Mouse (Mus musculus): ENCODE measurements around the gene Zfp553. TPM values are rescaled to one million over a fixed set of nuclear protein-coding genes. Genes with fewer than 3 reads are reported as not detected.
"Not testable (repeated sequence)": the region's sequence is repeated elsewhere in the genome, so short reads cannot be mapped to it uniquely, and the experiment has no call there.

Gene Zfp553
- polyA plus RNA-seq, 1 experiment from 2014 or later: 52.1 TPM

GRCm38 (mm10) chr7:127244658-127245510 lies 12.0 kb downstream of the Zfp553 start:
- Histone ChIP-seq H3K4me1 (peaks cover 27% of the 10 kb centered on the region), H3K27me3 (no peaks in the 10 kb centered on the region), H3K9ac (peak overlapping the region; percentile 97), H3K36me3 (peaks cover 38% of the 10 kb centered on the region), H3K4me2 (replicated peaks) (peak overlapping the region; percentile 79), H3K9me3 (peaks cover 2% of the 10 kb centered on the region; the same call in 1 of the 2 replicates), H3K27ac (peak overlapping the region; percentile 93), H3K4me3 (peak overlapping the region; percentile 92)
- WGBS: 10% methylated on average over 30 of the region's 33 CpGs
- peak; percentile 78 for ATAC-seq (ENCODE audit: low FRiP score, low read depth)

GRCm38 (mm10) chr7:127250511-127250910 lies 17.6 kb downstream of the Zfp553 start:
- H3K9me3 ChIP-seq; H3K9ac ChIP-seq; H3K27me3 ChIP-seq; H3K4me3 ChIP-seq; H3K4me2 ChIP-seq (replicated peaks); ATAC-seq (ENCODE audit: low FRiP score, low read depth); H3K27ac ChIP-seq: not testable (repeated sequence)
- 92% methylated on average over 8 of the region's 8 CpGs for WGBS
- Histone ChIP-seq H3K36me3 (peaks cover 55% of the 10 kb centered on the region), H3K4me1 (peaks cover 26% of the 10 kb centered on the region)

- no peak overlapping the region for H3K4me3 ChIP-seq
- no peak for ATAC-seq (ENCODE audit: low FRiP score, low read depth)
- no peak overlapping the region for H3K4me2 ChIP-seq (replicated peaks)
- H3K4me1 ChIP-seq: peaks cover 12% of the 10 kb centered on the region
- H3K9ac ChIP-seq: no peak overlapping the region
- no peaks in the 10 kb centered on the region for H3K9me3 ChIP-seq
- H3K36me3 ChIP-seq: peaks cover 50% of the 10 kb centered on the region
- WGBS: 93% methylated on average over 2 of the region's 2 CpGs
- H3K27me3 ChIP-seq: no peaks in the 10 kb centered on the region
- no peak overlapping the region; the same call in 1 of the 2 replicates for H3K27ac ChIP-seq
Measured at GRCm38 (mm10) chr7:127252414-127252813, 19.6 kb downstream of the Zfp553 start.

GRCm38 (mm10) chr7:127253341-127253740 lies 20.5 kb downstream of the Zfp553 start:
- no peaks in the 10 kb centered on the region for H3K27me3 ChIP-seq
- H3K9ac ChIP-seq: peak overlapping the region; percentile 72
- H3K36me3 ChIP-seq: peaks cover 50% of the 10 kb centered on the region
- peaks cover 12% of the 10 kb centered on the region for H3K4me1 ChIP-seq
- WGBS: 72% methylated on average over 6 of the region's 6 CpGs
- ATAC-seq (ENCODE audit: low FRiP score, low read depth): 0 out of 2 replicates have a peak, but pooled peaks have one; percentile 1
- no peaks in the 10 kb centered on the region for H3K9me3 ChIP-seq
- H3K27ac ChIP-seq: 0 out of 2 replicates have a peak overlapping the region, but pooled peaks have one; percentile 73
- peak overlapping the region; percentile 78 for H3K4me2 ChIP-seq (replicated peaks)
- peak overlapping the region; percentile 58 for H3K4me3 ChIP-seq

- peak; percentile 93 for ATAC-seq (ENCODE audit: low FRiP score, low read depth)
- H3K9me3 ChIP-seq: no peaks in the 10 kb centered on the region
- H3K4me3 ChIP-seq: peak overlapping the region; percentile 58
- H3K9ac ChIP-seq: peak overlapping the region; percentile 76
- peaks cover 17% of the 10 kb centered on the region for H3K4me1 ChIP-seq
- no peaks in the 10 kb centered on the region for H3K27me3 ChIP-seq
- H3K4me2 ChIP-seq (replicated peaks): peak overlapping the region; percentile 78
- peaks cover 48% of the 10 kb centered on the region for H3K36me3 ChIP-seq
- under 1% methylated on average over 136 of the region's 136 CpGs for WGBS
- H3K27ac ChIP-seq: peak overlapping the region; percentile 84
Measured at GRCm38 (mm10) chr7:127253821-127254769, 21.2 kb downstream of the Zfp553 start.

- Histone ChIP-seq H3K9me3 (no peaks in the 10 kb centered on the region), H3K9ac (peak overlapping the region; percentile 76)
Measured at GRCm38 (mm10) chr7:127255008-127255407, 22.1 kb downstream of the Zfp553 start.

GRCm38 (mm10) chr7:127255965-127256364 lies 23.1 kb downstream of the Zfp553 start:
- Histone ChIP-seq H3K27ac (no peak overlapping the region), H3K4me2 (replicated peaks) (no peak overlapping the region), H3K4me3 (no peak overlapping the region), H3K36me3 (peaks cover 37% of the 10 kb centered on the region), H3K4me1 (peaks cover 29% of the 10 kb centered on the region), H3K9ac (no peak overlapping the region), H3K27me3 (no peaks in the 10 kb centered on the region), H3K9me3 (no peaks in the 10 kb centered on the region)
- ATAC-seq (ENCODE audit: low FRiP score, low read depth): no peak
- 78% methylated on average over 2 of the region's 2 CpGs for WGBS

More at GRCm38 (mm10) chr7:127255008-127255407, 22.1 kb downstream of the Zfp553 start:
- no peak for ATAC-seq (ENCODE audit: low FRiP score, low read depth)
- peaks cover 26% of the 10 kb centered on the region for H3K4me1 ChIP-seq
- peak overlapping the region; percentile 78 for H3K4me2 ChIP-seq (replicated peaks)
- H3K4me3 ChIP-seq: peak overlapping the region; percentile 58
- no peaks in the 10 kb centered on the region for H3K27me3 ChIP-seq
- H3K36me3 ChIP-seq: peaks cover 39% of the 10 kb centered on the region
- 11% methylated on average over 4 of the region's 4 CpGs for WGBS
- H3K27ac ChIP-seq: peak overlapping the region; percentile 84; the same call in 1 of the 2 replicates

- H3K27me3 ChIP-seq: no peaks in the 10 kb centered on the region
- 83% methylated on average over 5 of the region's 5 CpGs for WGBS
- no peak for ATAC-seq (ENCODE audit: low FRiP score, low read depth)
- peaks cover 33% of the 10 kb centered on the region for H3K36me3 ChIP-seq
- no peak overlapping the region for H3K4me3 ChIP-seq
- H3K4me2 ChIP-seq (replicated peaks): no peak overlapping the region
- H3K27ac ChIP-seq: no peak overlapping the region
- no peak overlapping the region for H3K9ac ChIP-seq
- no peaks in the 10 kb centered on the region for H3K9me3 ChIP-seq
- peaks cover 34% of the 10 kb centered on the region for H3K4me1 ChIP-seq
Measured at GRCm38 (mm10) chr7:127256518-127256917, 23.7 kb downstream of the Zfp553 start.

GRCm38 (mm10) chr7:127259186-127259905 lies 26.5 kb downstream of the Zfp553 start:
- H3K4me1 ChIP-seq: peaks cover 30% of the 10 kb centered on the region
- peak overlapping the region; percentile 76 for H3K9ac ChIP-seq
- H3K9me3 ChIP-seq: no peaks in the 10 kb centered on the region
- H3K4me2 ChIP-seq (replicated peaks): peak overlapping the region; percentile 88
- peak overlapping the region; percentile 66 for H3K4me3 ChIP-seq
- no peak overlapping the region for H3K27ac ChIP-seq
- 77% methylated on average over 8 of the region's 8 CpGs for WGBS
- no peak for ATAC-seq (ENCODE audit: low FRiP score, low read depth)
- H3K36me3 ChIP-seq: peaks cover 21% of the 10 kb centered on the region
- H3K27me3 ChIP-seq: no peaks in the 10 kb centered on the region

GRCm38 (mm10) chr7:127260309-127261111 lies 27.6 kb downstream of the Zfp553 start, which contains the start of gene Dctpp1:
TSS of gene Dctpp1 (minus strand) at chr7:127260709.
- under 1% methylated on average over 50 of the region's 50 CpGs for WGBS
- Histone ChIP-seq H3K4me2 (replicated peaks) (peak within 1 kb of the TSS; percentile 88), H3K9me3 (no peaks in the 10 kb centered on the region), H3K9ac (peak within 1 kb of the TSS; percentile 76), H3K4me1 (peaks cover 22% of the 10 kb centered on the region), H3K36me3 (peaks cover 21% of the 10 kb centered on the region), H3K27ac (no peak within 1 kb of the TSS), H3K4me3 (peak within 1 kb of the TSS; percentile 66), H3K27me3 (no peaks in the 10 kb centered on the region)
- ATAC-seq (ENCODE audit: low FRiP score, low read depth): peak; percentile 99
